In genomic region chr11:33071358-33071922, GRCm38 (mm10) we compare ENCODE assay signal across 20 mouse cellular contexts.
"Had no signal": no experiment of that assay in that cellular context is flagged by ENCODE, and none has a peak within 500 bp of the region (broad histone marks: within the 10 kb centered on the region; RNA-seq: fewer than 3 reads in every experiment).

No protein-coding gene starts in this region.

- H3K4me3 ChIP-seq: heart, embryonic 10.5 days; heart, embryonic 12.5 days; hindbrain, embryonic 13.5 days; hindbrain, embryonic 15.5 days; kidney, embryonic 15.5 days; limb, embryonic 15.5 days; liver, embryonic 12.5 days had no signal

- DNase-seq: gastrocnemius, postnatal 14 days; gastrocnemius, postnatal 36 days; heart, adult 18-20 months; heart, postnatal 10 days; heart, postnatal 36 days; kidney, adult 11 months; kidney, adult 2 months; kidney, adult 9 months; kidney, postnatal 36 days had no signal

- H3K9ac ChIP-seq: forebrain, postnatal 0 days; heart, embryonic 12.5 days; hindbrain, embryonic 13.5 days; hindbrain, embryonic 15.5 days; kidney, embryonic 15.5 days; limb, embryonic 15.5 days; liver, embryonic 12.5 days; liver, embryonic 14.5 days had no signal

- H3K4me1 ChIP-seq: heart, embryonic 10.5 days; liver, embryonic 12.5 days had no signal

- ATAC-seq: intestine, embryonic 16.5 days; liver, embryonic 12.5 days had no signal

- H3K27ac ChIP-seq: heart, embryonic 10.5 days; hindbrain, embryonic 13.5 days; hindbrain, embryonic 15.5 days; hindbrain, postnatal 0 days; limb, embryonic 15.5 days; liver, embryonic 12.5 days; liver, embryonic 14.5 days had no signal

- H3K9me3 ChIP-seq: heart, embryonic 10.5 days; heart, embryonic 12.5 days; hindbrain, embryonic 13.5 days; hindbrain, embryonic 15.5 days; kidney, embryonic 15.5 days; limb, embryonic 15.5 days; liver, embryonic 12.5 days had no signal

- H3K27me3 ChIP-seq: hindbrain, embryonic 13.5 days; hindbrain, embryonic 15.5 days; limb, embryonic 15.5 days; liver, embryonic 12.5 days had no signal

- H3K36me3 ChIP-seq: heart, embryonic 10.5 days; heart, embryonic 12.5 days; hindbrain, embryonic 13.5 days; hindbrain, embryonic 15.5 days; kidney, embryonic 15.5 days; limb, embryonic 15.5 days; liver, embryonic 12.5 days had no signal

- H3K4me2 ChIP-seq: heart, embryonic 12.5 days; hindbrain, embryonic 13.5 days; hindbrain, embryonic 15.5 days; kidney, embryonic 15.5 days; limb, embryonic 15.5 days; liver, embryonic 12.5 days had no signal
